ENCODE assay signal across 8 mouse cellular contexts in genomic region chr8:20122067-20122925, GRCm38 (mm10).
A peak's percentile ranks its signal among the peaks of the same experiment; 100 is the strongest.
DNase-seq lines count a peak whose midpoint lies in the region; ATAC-seq and TF ChIP-seq lines count a peak whose summit lies in the region.
"Not testable (repeated sequence)": the region's sequence is repeated elsewhere in the genome, so short reads cannot be mapped to it uniquely, and the experiment has no call there.

No protein-coding gene starts in this region.

- peak overlapping the region; percentile 79 for H3K9ac ChIP-seq in hindbrain, embryonic 13.5 days

- H3K27ac ChIP-seq in hindbrain, embryonic 13.5 days: peak overlapping the region; percentile 77

- not testable (repeated sequence) for H3K9me3 ChIP-seq in hindbrain, embryonic 13.5 days

- peak; percentile 47 for ATAC-seq in Patski
- ATAC-seq in hindbrain, embryonic 13.5 days (ENCODE audit: low FRiP score): peak; percentile 100

- not testable (repeated sequence) for H3K36me3 ChIP-seq in hindbrain, embryonic 13.5 days

- not testable (repeated sequence) for DNase-seq in Patski (ENCODE audit: low read depth, low spot score)
- peak; percentile 100 for DNase-seq in cerebellum, postnatal 14 days
- DNase-seq in frontal cortex, postnatal 14 days (ENCODE audit: low spot score in 2 of 2): peak; percentile 100
- DNase-seq in layer of hippocampus, postnatal 25 days (ENCODE audit: extremely low spot score in 1 of 2, low spot score in 1 of 2): peak; percentile 100
- DNase-seq in lung, postnatal 25 days (ENCODE audit: low spot score): peak; percentile 100
- peak; percentile 87 for DNase-seq in retina, embryonic 14.5 days (ENCODE audit: low spot score)
- peak; percentile 100 for DNase-seq in thymus, postnatal 4 days

- TF ChIP-seq CTCF in Patski (IDR thresholded peaks at IDR 0.05): not testable (repeated sequence)

- H3K4me1 ChIP-seq in hindbrain, embryonic 13.5 days (replicated peaks): not testable (repeated sequence)

- in situ Hi-C loops in Patski (cut with MboI; ENCODE audit: low pct_unique_long_range_greater_than_20kb): not testable (repeated sequence)

- CTCF ChIA-PET in Patski (lab: Charles Lee): not testable (repeated sequence)

- POLR2A ChIA-PET in Patski (lab: Charles Lee): not testable (repeated sequence)

- H3K27me3 ChIP-seq in Patski; hindbrain, embryonic 13.5 days: not testable (repeated sequence)

- H3K4me3 ChIP-seq in hindbrain, embryonic 13.5 days: peak overlapping the region; percentile 52

- H3K4me2 ChIP-seq in hindbrain, embryonic 13.5 days: peak overlapping the region; percentile 43

- WGBS in hindbrain, embryonic 13.5 days: 13% methylated on average over 60 of the region's 72 CpGs
